Mouse (Mus musculus) Patski (cell line): ENCODE results near the gene Gm6526. TPM values are rescaled to one million over a fixed set of nuclear protein-coding genes. Genes with fewer than 3 reads are reported as not detected.
"Not testable (repeated sequence)": the region's sequence is repeated elsewhere in the genome, so short reads cannot be mapped to it uniquely, and the experiment has no call there.

ENCODE experiments used
- ATAC-seq: fragments of 100-300 bp; one replicate; pipeline ENCODE4 v1.8.0; 2021
- CTCF ChIA-PET: fragments of 350-600 bp; sonication (Branson Sonifier 250); formaldehyde crosslinking; loops from one replicate; lab custom pipeline; 2022; ENCODE audit warnings: inconsistent platforms; lab: Charles Lee
- POLR2A ChIA-PET: fragments of 350-600 bp; sonication (Branson Sonifier 250); formaldehyde crosslinking; loops from one replicate; lab custom pipeline; 2022; ENCODE audit warnings: antibody characterized with exemption, inconsistent platforms; lab: Charles Lee
- DNase-seq: peaks from one replicate; pipeline ENCODE4 v3.0.0-alpha.2; 2011; ENCODE audit warnings: low read depth, low spot score
- H3K27me3 ChIP-seq: fragments of 371-371 bp; one replicate; pipeline ENCODE4 v1.5.1; 2021
- CTCF ChIP-seq: fragments of 100-300 bp; IDR thresholded peaks from one replicate; pipeline ENCODE4 v1.5.1; 2021
- in situ Hi-C: fragments of 300-500 bp; cut with MboI; formaldehyde crosslinking; loops from 3 replicates; pipeline ENCODE4 v1.11.1; 2018; ENCODE audit warnings: low pct_unique_long_range_greater_than_20kb, mixed read lengths
- polyA plus RNA-seq: library from polyadenylated mRNA; unstranded; gene quantifications from one replicate; pipeline ENCODE4 v1.2.3, GENCODE M21; 2021

Gm6526 gene
- not detected for polyA plus RNA-seq

GRCm38 (mm10) chr14:43747566-43747965 lies at the start of gene Gm6526:
Gene Gm6526, plus strand, starts transcription at chr14:43747866.
- CTCF ChIA-PET, in situ Hi-C loops, DNase-seq, H3K27me3 ChIP-seq, POLR2A ChIA-PET, ATAC-seq: not testable (repeated sequence)

GRCm38 (mm10) chr14:43727385-43727784 lies 20.3 kb upstream of the Gm6526 start, which contains the start of gene Gm16506:
Gene Gm16506, minus strand, starts transcription at chr14:43727485.
- CTCF ChIA-PET, POLR2A ChIA-PET, ATAC-seq, DNase-seq, H3K27me3 ChIP-seq, in situ Hi-C loops: not testable (repeated sequence)

- H3K27me3 ChIP-seq, CTCF ChIA-PET, ATAC-seq, POLR2A ChIA-PET, DNase-seq, in situ Hi-C loops: not testable (repeated sequence)
These were observed 37.0 kb downstream of the Gm6526 start, which contains the start of gene Gm8180 for GRCm38 (mm10) chr14:43784645-43785044. Gene Gm8180, minus strand, starts transcription at chr14:43784745.

GRCm38 (mm10) chr14:43793811-43794210 lies 46.1 kb downstream of the Gm6526 start:
- in situ Hi-C loops, H3K27me3 ChIP-seq, DNase-seq, CTCF ChIA-PET, ATAC-seq, POLR2A ChIA-PET: not testable (repeated sequence)

- in situ Hi-C loops, result no loop called here
- DNase-seq, result no peak
- no peak for TF ChIP-seq CTCF
- no peaks in the 10 kb centered on the region for H3K27me3 ChIP-seq
- ChIA-PET CTCF (no interaction called here), POLR2A (no interaction called here)
- no peak for ATAC-seq
These were observed 48.6 kb downstream of the Gm6526 start for GRCm38 (mm10) chr14:43796069-43796904.

- CTCF ChIA-PET, ATAC-seq, POLR2A ChIA-PET, H3K27me3 ChIP-seq, in situ Hi-C loops, DNase-seq: not testable (repeated sequence)
These were observed 49.3 kb downstream of the Gm6526 start for GRCm38 (mm10) chr14:43796905-43797470.

GRCm38 (mm10) chr14:43804435-43804834 lies 56.8 kb downstream of the Gm6526 start:
- ATAC-seq, H3K27me3 ChIP-seq, POLR2A ChIA-PET, DNase-seq, CTCF ChIA-PET, in situ Hi-C loops: not testable (repeated sequence)

Other genes starting within 250 kb of the Gm6526 start
- 0.85 TPM for gene Gm5799, start 204.3 kb upstream of the Gm6526 start, polyA plus RNA-seq
- not detected for gene Gm17654, start 168.7 kb upstream of the Gm6526 start, polyA plus RNA-seq
- gene Gm10375, start 139.9 kb upstream of the Gm6526 start, polyA plus RNA-seq, result not detected
- gene Gm8165, start 70.7 kb upstream of the Gm6526 start, polyA plus RNA-seq, result not detected
- gene Gm7324, start 50.0 kb upstream of the Gm6526 start, polyA plus RNA-seq, result 9.2 TPM
- gene Gm16506, start 20.4 kb upstream of the Gm6526 start, polyA plus RNA-seq, result not detected
- gene Gm8180, start 36.9 kb downstream of the Gm6526 start, polyA plus RNA-seq, result not detected
- not detected for gene Ear1, start 127.7 kb downstream of the Gm6526 start, polyA plus RNA-seq
- gene Ear10, start 175.7 kb downstream of the Gm6526 start, polyA plus RNA-seq, result not detected
- 6.6 TPM for gene Gm8113, start 177.5 kb downstream of the Gm6526 start, polyA plus RNA-seq
- gene Ang5, start 209.2 kb downstream of the Gm6526 start, polyA plus RNA-seq, result not detected